Mouse (Mus musculus) hematopoietic stem cell, adult 5-6 weeks (primary cell): ENCODE measurements around the gene Nmnat1. TPM values are rescaled to one million over a fixed set of nuclear protein-coding genes. Genes with fewer than 3 reads are reported as not detected.

Source experiments
- ATAC-seq, 2 experiments: fragments of 125-278 bp in 1 of 2; replicated peaks in 1 of 2; 2 replicates each; pipeline ENCODE4 v1.8.0; 2016 to 2017; ENCODE audit warnings: inconsistent platforms in 2 of 2, mild to moderate bottlenecking in 2 of 2, moderate number of reproducible peaks in 2 of 2, low read depth in 1 of 2, moderate TSS enrichment in 1 of 2; ENCODE audit not compliant: low FRiP score in 2 of 2, poor library complexity in 2 of 2, severe bottlenecking in 2 of 2, insufficient read depth in 1 of 2, low TSS enrichment in 1 of 2
- total RNA-seq: library from RNA; stranded (forward); fragments of 172-1452, 232-1000 nt; gene quantifications from 2 replicates; pipeline ENCODE4 v1.2.3, GENCODE M21; 2017

Nmnat1 gene
- 10.4 and 14.1 TPM in 2 replicates for total RNA-seq

GRCm38 (mm10) chr4:149485053-149485824 lies at the start of gene Nmnat1, which contains the start of gene Lzic:
Gene Nmnat1 (minus strand): TSS chr4:149485202.
Gene Lzic (plus strand): TSS chr4:149485229.
- ATAC-seq = peak; percentile 97 to 99

- no peak for ATAC-seq
Observed at GRCm38 (mm10) chr4:149529691-149530090, 44.7 kb upstream of the Nmnat1 start.

- no peak for ATAC-seq
Observed at GRCm38 (mm10) chr4:149527621-149528354, 42.8 kb upstream of the Nmnat1 start.

- ATAC-seq = no peak
Observed at GRCm38 (mm10) chr4:149526330-149526729, 41.3 kb upstream of the Nmnat1 start.

GRCm38 (mm10) chr4:149525811-149526210 lies 40.8 kb upstream of the Nmnat1 start:
- no peak for ATAC-seq

GRCm38 (mm10) chr4:149525170-149525569 lies 40.2 kb upstream of the Nmnat1 start:
- no peak for ATAC-seq

GRCm38 (mm10) chr4:149523961-149524360 lies 39.0 kb upstream of the Nmnat1 start:
- no peak for ATAC-seq

GRCm38 (mm10) chr4:149521258-149521657 lies 36.3 kb upstream of the Nmnat1 start:
- no peak for ATAC-seq

GRCm38 (mm10) chr4:149518351-149519220 lies 33.6 kb upstream of the Nmnat1 start:
- ATAC-seq = no peak

- peak; percentile 94 to 99 for ATAC-seq
Observed at GRCm38 (mm10) chr4:149517868-149518340, 32.9 kb upstream of the Nmnat1 start, which contains the start of gene Ctnnbip1. Gene Ctnnbip1 (plus strand): TSS chr4:149518236.

- no peak for ATAC-seq
Observed at GRCm38 (mm10) chr4:149515706-149516105, 30.7 kb upstream of the Nmnat1 start.

GRCm38 (mm10) chr4:149512072-149512471 lies 27.1 kb upstream of the Nmnat1 start:
- no peak for ATAC-seq

- no peak for ATAC-seq
Observed at GRCm38 (mm10) chr4:149511221-149511646, 26.2 kb upstream of the Nmnat1 start.

- ATAC-seq = no peak
Observed at GRCm38 (mm10) chr4:149506904-149507303, 21.9 kb upstream of the Nmnat1 start.

- ATAC-seq = no peak
Observed at GRCm38 (mm10) chr4:149505261-149505967, 20.4 kb upstream of the Nmnat1 start.

- peak in 1 of 2 experiments; percentile 14; a peak in 2 of 4 replicates for ATAC-seq
Observed at GRCm38 (mm10) chr4:149504858-149505257, 19.9 kb upstream of the Nmnat1 start.

- no peak for ATAC-seq
Observed at GRCm38 (mm10) chr4:149504363-149504762, 19.4 kb upstream of the Nmnat1 start.
